Mouse (Mus musculus): ENCODE data around the gene Dact3. TPM values are rescaled to one million over a fixed set of nuclear protein-coding genes. Genes with fewer than 3 reads are reported as not detected.
A peak's percentile ranks its signal among the peaks of the same experiment; 100 is the strongest.

Gene Dact3
- polyA plus RNA-seq, 1 experiment from 2014 or later, result 5.5 TPM

- Histone ChIP-seq H3K27me3 (replicated peaks; ENCODE audit: low read depth, poor library complexity, severe bottlenecking) (no peaks in the 10 kb centered on the region), H3K4me3 (peak overlapping the region; percentile 72), H3K9me3 (no peaks in the 10 kb centered on the region), H3K27ac (replicated peaks) (peak overlapping the region; percentile 85), H3K36me3 (replicated peaks) (peaks cover 51% of the 10 kb centered on the region), H3K4me1 (peaks cover 55% of the 10 kb centered on the region)
- DNase-seq (ENCODE audit: low spot score), result peak; percentile 50
- WGBS, result 3% methylated on average over 33 of the region's 33 CpGs
These were observed 31.5 kb upstream of the Dact3 start for GRCm38 (mm10) chr7:16843441-16844171.

DNA sequence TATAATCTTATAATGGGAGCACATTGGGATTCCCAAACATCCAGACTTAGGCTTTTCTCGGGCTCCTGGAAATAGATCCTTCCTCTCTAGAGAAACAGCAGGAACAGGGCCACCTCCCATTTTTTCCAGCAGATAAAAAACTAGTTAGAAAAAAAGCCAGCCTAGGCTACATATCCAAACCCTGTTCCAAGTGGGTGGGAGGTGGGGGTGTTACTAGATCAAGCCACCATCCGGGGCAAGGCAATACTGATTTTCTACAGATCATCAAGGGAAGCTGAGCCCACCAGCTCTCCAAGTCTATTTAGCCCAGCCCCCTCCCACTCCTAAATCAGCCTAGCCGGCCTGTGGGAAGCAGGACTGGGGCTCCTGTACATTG, 30.4 kb upstream of the Dact3 start:
- H3K27me3 ChIP-seq (replicated peaks; ENCODE audit: low read depth, poor library complexity, severe bottlenecking), result no peaks in the 10 kb centered on the region
- H3K27ac ChIP-seq (replicated peaks), result peak overlapping the region; percentile 51
- peak overlapping the region; percentile 72; the same call in 1 of the 2 replicates for H3K4me3 ChIP-seq
- peaks cover 58% of the 10 kb centered on the region for H3K4me1 ChIP-seq
- 70% methylated on average over 3 of the region's 3 CpGs for WGBS
- DNase-seq (ENCODE audit: low spot score), result no peak
- peaks cover 51% of the 10 kb centered on the region for H3K36me3 ChIP-seq (replicated peaks)
- H3K9me3 ChIP-seq, result no peaks in the 10 kb centered on the region

- DNase-seq (ENCODE audit: low spot score), result no peak
- WGBS, result 35% methylated on average over 14 of the region's 14 CpGs
- peaks cover 56% of the 10 kb centered on the region for H3K4me1 ChIP-seq
- H3K9me3 ChIP-seq, result no peaks in the 10 kb centered on the region
- peak overlapping the region; percentile 51 for H3K27ac ChIP-seq (replicated peaks)
- no peaks in the 10 kb centered on the region for H3K27me3 ChIP-seq (replicated peaks; ENCODE audit: low read depth, poor library complexity, severe bottlenecking)
- H3K4me3 ChIP-seq, result peak overlapping the region; percentile 72
- H3K36me3 ChIP-seq (replicated peaks), result peaks cover 51% of the 10 kb centered on the region
These were observed 29.9 kb upstream of the Dact3 start for GRCm38 (mm10) chr7:16845072-16845819.

DNA sequence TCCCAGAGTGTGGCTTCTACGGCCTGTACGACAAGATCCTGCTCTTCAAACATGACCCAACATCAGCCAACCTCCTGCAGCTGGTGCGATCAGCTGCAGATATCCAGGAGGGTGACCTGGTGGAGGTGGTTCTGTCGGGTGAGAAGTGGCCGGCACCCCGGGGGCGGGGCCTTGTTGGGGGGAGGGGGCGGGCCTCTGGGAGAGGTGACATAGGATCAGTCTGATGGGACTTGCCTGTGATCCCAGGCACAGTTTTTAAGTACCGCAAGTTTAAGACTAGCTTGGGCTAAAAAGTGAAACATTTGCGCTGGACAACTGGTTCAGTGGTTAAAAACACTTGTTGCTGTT, 29.3 kb upstream of the Dact3 start:
- 0 out of 2 replicates have a peak overlapping the region, but pooled peaks have one; percentile 51 for H3K27ac ChIP-seq (replicated peaks)
- H3K9me3 ChIP-seq, result no peaks in the 10 kb centered on the region
- peak; percentile 31 for DNase-seq (ENCODE audit: low spot score)
- peaks cover 51% of the 10 kb centered on the region for H3K36me3 ChIP-seq (replicated peaks)
- WGBS, result 34% methylated on average over 10 of the region's 10 CpGs
- H3K4me3 ChIP-seq, result peak overlapping the region; percentile 72
- peaks cover 55% of the 10 kb centered on the region for H3K4me1 ChIP-seq
- no peaks in the 10 kb centered on the region for H3K27me3 ChIP-seq (replicated peaks; ENCODE audit: low read depth, poor library complexity, severe bottlenecking)

DNA sequence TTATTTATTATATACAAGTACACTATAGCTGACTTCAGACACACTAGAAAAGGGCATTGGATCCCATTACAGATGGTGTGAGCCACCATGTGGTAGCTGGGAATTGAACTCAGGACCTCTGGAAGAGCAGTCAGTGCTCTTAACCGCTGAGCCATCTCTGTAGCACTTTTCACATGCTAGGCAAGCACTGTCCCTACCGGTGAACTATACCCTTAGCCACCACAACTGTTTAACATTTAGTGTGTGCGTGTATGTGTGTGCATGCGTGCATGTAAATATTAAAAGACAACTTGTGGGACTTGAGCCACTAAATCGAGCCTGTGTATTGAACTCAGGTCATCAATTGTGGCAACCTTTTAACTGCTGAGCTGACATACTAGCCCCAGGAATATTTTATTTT, 28.3 kb upstream of the Dact3 start:
- H3K4me3 ChIP-seq, result no peak overlapping the region
- 94% methylated on average over 5 of the region's 5 CpGs for WGBS
- no peaks in the 10 kb centered on the region for H3K27me3 ChIP-seq (replicated peaks; ENCODE audit: low read depth, poor library complexity, severe bottlenecking)
- no peak overlapping the region for H3K27ac ChIP-seq (replicated peaks)
- H3K36me3 ChIP-seq (replicated peaks), result peaks cover 50% of the 10 kb centered on the region
- H3K4me1 ChIP-seq, result peaks cover 46% of the 10 kb centered on the region
- no peaks in the 10 kb centered on the region for H3K9me3 ChIP-seq
- DNase-seq (ENCODE audit: low spot score), result no peak

GRCm38 (mm10) chr7:16847507-16847906, 27.6 kb upstream of the Dact3 start:
- H3K36me3 ChIP-seq (replicated peaks), result peaks cover 55% of the 10 kb centered on the region
- DNase-seq (ENCODE audit: low spot score), result no peak

GRCm38 (mm10) chr7:16848579-16848978, 26.5 kb upstream of the Dact3 start:
- H3K27ac ChIP-seq (replicated peaks), result no peak overlapping the region
- peaks cover 64% of the 10 kb centered on the region for H3K36me3 ChIP-seq (replicated peaks)
- WGBS, result 22% methylated on average over 17 of the region's 17 CpGs
- no peak overlapping the region for H3K4me3 ChIP-seq
- no peaks in the 10 kb centered on the region for H3K9me3 ChIP-seq
- peaks cover 30% of the 10 kb centered on the region for H3K4me1 ChIP-seq
- no peaks in the 10 kb centered on the region for H3K27me3 ChIP-seq (replicated peaks; ENCODE audit: low read depth, poor library complexity, severe bottlenecking)
- peak; percentile 69 for DNase-seq (ENCODE audit: low spot score)

More at GRCm38 (mm10) chr7:16847507-16847906, 27.6 kb upstream of the Dact3 start:
- H3K9me3 ChIP-seq, result no peaks in the 10 kb centered on the region
- H3K27me3 ChIP-seq (replicated peaks; ENCODE audit: low read depth, poor library complexity, severe bottlenecking), result no peaks in the 10 kb centered on the region
- no peak overlapping the region for H3K27ac ChIP-seq (replicated peaks)
- 85% methylated on average over 19 of the region's 19 CpGs for WGBS
- H3K4me1 ChIP-seq, result peaks cover 39% of the 10 kb centered on the region
- no peak overlapping the region for H3K4me3 ChIP-seq

DNA sequence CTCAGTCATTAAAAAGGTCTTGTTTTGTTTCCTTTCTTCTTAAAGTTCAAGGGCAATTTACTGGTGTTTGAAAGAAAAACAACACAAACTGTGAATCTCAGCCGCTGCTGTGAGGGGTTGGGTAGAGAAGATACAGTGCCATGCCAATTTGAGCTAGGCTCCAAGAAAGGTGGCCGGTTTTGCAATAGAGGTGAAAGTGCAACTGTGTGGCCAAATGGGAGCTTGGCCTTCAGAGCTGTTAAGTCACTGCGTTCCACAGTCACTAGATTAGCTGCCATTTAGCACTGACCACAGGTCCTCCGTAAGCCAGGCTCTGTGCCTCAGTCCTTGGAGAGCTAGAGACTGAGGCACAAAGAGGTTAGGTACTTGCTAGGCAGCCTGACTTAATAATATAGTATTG, 23.5 kb upstream of the Dact3 start:
- H3K27ac ChIP-seq (replicated peaks), result no peak overlapping the region
- peaks cover 86% of the 10 kb centered on the region for H3K36me3 ChIP-seq (replicated peaks)
- no peaks in the 10 kb centered on the region for H3K27me3 ChIP-seq (replicated peaks; ENCODE audit: low read depth, poor library complexity, severe bottlenecking)
- DNase-seq (ENCODE audit: low spot score), result no peak
- peaks cover 5% of the 10 kb centered on the region; the same call in 1 of the 2 replicates for H3K4me1 ChIP-seq
- WGBS, result 93% methylated on average over 4 of the region's 4 CpGs
- H3K4me3 ChIP-seq, result no peak overlapping the region
- H3K9me3 ChIP-seq, result no peaks in the 10 kb centered on the region

- no peak overlapping the region for H3K27ac ChIP-seq (replicated peaks)
- DNase-seq (ENCODE audit: low spot score), result no peak
- no peaks in the 10 kb centered on the region for H3K9me3 ChIP-seq
- peaks cover 5% of the 10 kb centered on the region; the same call in 1 of the 2 replicates for H3K4me1 ChIP-seq
- H3K36me3 ChIP-seq (replicated peaks), result peaks cover 94% of the 10 kb centered on the region
- no peaks in the 10 kb centered on the region for H3K27me3 ChIP-seq (replicated peaks; ENCODE audit: low read depth, poor library complexity, severe bottlenecking)
- 87% methylated on average over 14 of the region's 14 CpGs for WGBS
- no peak overlapping the region for H3K4me3 ChIP-seq
These were observed 21.8 kb upstream of the Dact3 start for GRCm38 (mm10) chr7:16853302-16853831.

GRCm38 (mm10) chr7:16858336-16858735, 16.8 kb upstream of the Dact3 start:
- no peaks in the 10 kb centered on the region for H3K9me3 ChIP-seq
- H3K27ac ChIP-seq (replicated peaks), result no peak overlapping the region
- no peaks in the 10 kb centered on the region for H3K4me1 ChIP-seq
- peak; percentile 68 for DNase-seq (ENCODE audit: low spot score)
- H3K4me3 ChIP-seq, result no peak overlapping the region
- no peaks in the 10 kb centered on the region for H3K27me3 ChIP-seq (replicated peaks; ENCODE audit: low read depth, poor library complexity, severe bottlenecking)
- H3K36me3 ChIP-seq (replicated peaks), result peaks cover 74% of the 10 kb centered on the region
- 22% methylated on average over 17 of the region's 17 CpGs for WGBS

DNA sequence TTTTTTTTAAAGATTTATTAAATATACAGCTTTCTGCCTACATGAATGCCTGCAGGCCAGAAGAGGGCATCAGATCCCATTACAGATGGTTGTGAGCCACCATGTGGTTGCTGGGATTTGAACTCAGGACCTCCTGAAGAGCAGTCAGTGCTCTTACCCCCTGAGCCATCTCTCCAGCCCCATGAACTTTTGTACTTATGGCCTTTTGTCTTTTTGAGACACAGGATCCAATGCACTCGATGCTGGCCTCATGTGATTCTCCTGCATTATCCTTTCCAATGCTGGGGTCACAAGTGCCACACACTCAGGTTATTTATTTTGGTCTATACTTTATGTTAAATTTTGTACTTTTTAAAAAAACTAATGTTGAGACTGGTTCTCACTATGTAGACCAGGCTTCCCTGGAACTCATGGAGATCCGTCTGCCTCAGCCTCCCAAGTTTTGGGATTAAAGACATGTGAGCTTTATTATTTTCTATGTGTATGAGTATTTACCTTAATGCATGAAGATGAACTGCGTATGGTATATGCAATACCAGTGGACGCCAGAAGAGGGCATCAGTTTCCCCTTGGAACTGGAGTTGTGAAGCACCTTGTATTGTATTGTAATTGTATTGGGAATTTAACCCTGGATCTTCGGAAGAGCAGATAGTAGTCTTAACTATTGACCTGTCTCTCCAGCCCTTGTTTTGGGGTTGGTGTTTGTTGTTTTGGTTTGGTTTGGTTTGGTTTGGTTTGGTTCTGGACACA, 15.0 kb upstream of the Dact3 start:
- Histone ChIP-seq H3K36me3 (replicated peaks) (peaks cover 74% of the 10 kb centered on the region), H3K27me3 (replicated peaks; ENCODE audit: low read depth, poor library complexity, severe bottlenecking) (no peaks in the 10 kb centered on the region), H3K9me3 (peaks cover 4% of the 10 kb centered on the region; the same call in 1 of the 2 replicates), H3K4me1 (no peaks in the 10 kb centered on the region), H3K27ac (replicated peaks) (no peak overlapping the region), H3K4me3 (no peak overlapping the region)
- 33% methylated on average over 5 of the region's 5 CpGs for WGBS
- peak; percentile 71 for DNase-seq (ENCODE audit: low spot score)

GRCm38 (mm10) chr7:16867488-16867887, 7.6 kb upstream of the Dact3 start:
- H3K36me3 ChIP-seq (replicated peaks), result peaks cover 75% of the 10 kb centered on the region
- WGBS, result 88% methylated on average over 3 of the region's 3 CpGs
- H3K27ac ChIP-seq (replicated peaks), result no peak overlapping the region
- H3K4me3 ChIP-seq, result no peak overlapping the region
- H3K27me3 ChIP-seq (replicated peaks; ENCODE audit: low read depth, poor library complexity, severe bottlenecking), result no peaks in the 10 kb centered on the region
- H3K9me3 ChIP-seq, result peaks cover 4% of the 10 kb centered on the region; the same call in 1 of the 2 replicates
- H3K4me1 ChIP-seq, result peaks cover 14% of the 10 kb centered on the region
- no peak for DNase-seq (ENCODE audit: low spot score)

Measured in embryonic facial prominence, embryonic 10.5 days (tissue).